Mouse (Mus musculus) embryonic stem cell, embryonic (primary cell): ENCODE measurements around the gene Kirrel3.

Source experiments
- CTCF ChIA-PET, 4 experiments: fragments of 300-600 bp in 2 of 4; fragments of 350-600 bp in 2 of 4; sonication (Branson Sonifier 250); formaldehyde crosslinking; loops; one replicate each; lab custom pipeline; 2022; ENCODE audit warnings: inconsistent platforms in 2 of 4; lab: Charles Lee
- POLR2A ChIA-PET, 4 experiments: fragments of 300-600 bp in 2 of 4; fragments of 350-600 bp in 2 of 4; sonication (Branson Sonifier 250); formaldehyde crosslinking; loops; one replicate each; lab custom pipeline; 2022; ENCODE audit warnings: antibody characterized with exemption in 4 of 4, inconsistent platforms in 1 of 4; lab: Charles Lee

Gene Kirrel3

GRCm38 (mm10) chr9:34485759-34486431, at the start of gene Kirrel3:
TSS of gene Kirrel3 (plus strand) at chr9:34485894.
- CTCF ChIA-PET: interaction anchor here (0.5 to 1.1 kb wide), 14 partner anchors 9 to 1991 kb away, joined by 3 to 6 read pairs (median 3); no protein-coding TSS in a partner anchor
- POLR2A ChIA-PET: interaction anchor here in 1 of 4 experiments (0.6 to 0.9 kb wide), 4 partner anchors 154 to 731 kb away, joined by 3 to 4 read pairs (median 3); no protein-coding TSS in a partner anchor

GRCm38 (mm10) chr9:34440721-34441120, 45.0 kb upstream of the Kirrel3 start:
- ChIA-PET CTCF (no interaction called here), POLR2A (interaction anchor here in 1 of 4 experiments (0.6 kb wide), 1 partner anchor 283 kb away, joined by 3 read pairs; no protein-coding TSS in a partner anchor)

- POLR2A ChIA-PET: no interaction called here
- CTCF ChIA-PET: no interaction called here
Observed at GRCm38 (mm10) chr9:34443950-34444349, 41.7 kb upstream of the Kirrel3 start.

GRCm38 (mm10) chr9:34446497-34447350, 39.0 kb upstream of the Kirrel3 start:
- ChIA-PET CTCF (interaction anchor here in 2 of 4 experiments (0.7 to 0.9 kb wide), 2 partner anchors 39 to 179 kb away, joined by 3 to 4 read pairs; partner anchors contain the start of gene Kirrel3 (in 1 of the 2)), POLR2A (interaction anchor here in 2 of 4 experiments (0.6 to 1.4 kb wide), 2 partner anchors 42 to 1538 kb away, joined by 3 to 5 read pairs; no protein-coding TSS in a partner anchor)

GRCm38 (mm10) chr9:34447736-34448135, 38.0 kb upstream of the Kirrel3 start:
- CTCF ChIA-PET: no interaction called here
- POLR2A ChIA-PET: interaction anchor here in 1 of 4 experiments (0.7 kb wide), 1 partner anchor 79 kb away, joined by 3 read pairs; no protein-coding TSS in a partner anchor

- ChIA-PET POLR2A (no interaction called here), CTCF (no interaction called here)
Observed at GRCm38 (mm10) chr9:34448467-34448866, 37.2 kb upstream of the Kirrel3 start.

GRCm38 (mm10) chr9:34458189-34458588, 27.5 kb upstream of the Kirrel3 start:
- ChIA-PET POLR2A (no interaction called here), CTCF (no interaction called here)

GRCm38 (mm10) chr9:34459968-34460367, 25.7 kb upstream of the Kirrel3 start:
- CTCF ChIA-PET: no interaction called here
- POLR2A ChIA-PET: no interaction called here

- POLR2A ChIA-PET: no interaction called here
- CTCF ChIA-PET: no interaction called here
Observed at GRCm38 (mm10) chr9:34463666-34464065, 22.0 kb upstream of the Kirrel3 start.

- ChIA-PET POLR2A (no interaction called here), CTCF (no interaction called here)
Observed at GRCm38 (mm10) chr9:34466058-34466457, 19.6 kb upstream of the Kirrel3 start.

GRCm38 (mm10) chr9:34469180-34469579, 16.5 kb upstream of the Kirrel3 start:
- ChIA-PET POLR2A (no interaction called here), CTCF (interaction anchor here in 3 of 4 experiments (0.6 to 0.8 kb wide), 3 partner anchors 44 to 566 kb away, joined by 3 to 4 read pairs (median 3); no protein-coding TSS in a partner anchor)

- POLR2A ChIA-PET: no interaction called here
- CTCF ChIA-PET: no interaction called here
Observed at GRCm38 (mm10) chr9:34476206-34476605, 9.5 kb upstream of the Kirrel3 start.

- ChIA-PET CTCF (no interaction called here), POLR2A (no interaction called here)
Observed at GRCm38 (mm10) chr9:34478494-34478893, 7.2 kb upstream of the Kirrel3 start.

GRCm38 (mm10) chr9:34483236-34483635, 2.5 kb upstream of the Kirrel3 start:
- POLR2A ChIA-PET: no interaction called here
- CTCF ChIA-PET: interaction anchor here in 1 of 4 experiments (0.6 kb wide), 1 partner anchor 443 kb away, joined by 3 read pairs; no protein-coding TSS in a partner anchor

GRCm38 (mm10) chr9:34484665-34485064, 1.0 kb upstream of the Kirrel3 start:
- ChIA-PET POLR2A (interaction anchor here in 2 of 4 experiments (0.6 to 1.3 kb wide), 3 partner anchors 16 to 730 kb away, joined by 3 to 4 read pairs (median 3); no protein-coding TSS in a partner anchor), CTCF (no interaction called here)

- ChIA-PET POLR2A (no interaction called here), CTCF (interaction anchor here in 1 of 4 experiments (0.8 kb wide), 1 partner anchor 374 kb away, joined by 4 read pairs; no protein-coding TSS in a partner anchor)
Observed at GRCm38 (mm10) chr9:34488267-34488666, 2.6 kb downstream of the Kirrel3 start.

- CTCF ChIA-PET: interaction anchor here in 1 of 4 experiments (0.8 kb wide), 1 partner anchor 373 kb away, joined by 4 read pairs; no protein-coding TSS in a partner anchor
- POLR2A ChIA-PET: no interaction called here
Observed at GRCm38 (mm10) chr9:34488700-34489315, 3.1 kb downstream of the Kirrel3 start.

GRCm38 (mm10) chr9:34489316-34489710, 3.6 kb downstream of the Kirrel3 start:
- CTCF ChIA-PET: no interaction called here
- POLR2A ChIA-PET: interaction anchor here in 1 of 4 experiments (0.6 kb wide), 1 partner anchor 330 kb away, joined by 3 read pairs; no protein-coding TSS in a partner anchor

- CTCF ChIA-PET: no interaction called here
Observed at GRCm38 (mm10) chr9:34489760-34490159, 4.1 kb downstream of the Kirrel3 start.

More at GRCm38 (mm10) chr9:34489760-34490159, 4.1 kb downstream of the Kirrel3 start:
- POLR2A ChIA-PET: interaction anchor here in 1 of 4 experiments (0.6 to 0.7 kb wide), 2 partner anchors 17 to 330 kb away, joined by 3 read pairs; no protein-coding TSS in a partner anchor
